Mouse (Mus musculus): ENCODE measurements at regions not wholly inside any gene's neighbourhood (a gene's known extent, or its start where the extent isn't known, plus 50 kb on each side); places are given as distances from the start of the nearest gene placed in this dataset.
A peak's percentile ranks its signal among the peaks of the same experiment; 100 is the strongest.

DNA sequence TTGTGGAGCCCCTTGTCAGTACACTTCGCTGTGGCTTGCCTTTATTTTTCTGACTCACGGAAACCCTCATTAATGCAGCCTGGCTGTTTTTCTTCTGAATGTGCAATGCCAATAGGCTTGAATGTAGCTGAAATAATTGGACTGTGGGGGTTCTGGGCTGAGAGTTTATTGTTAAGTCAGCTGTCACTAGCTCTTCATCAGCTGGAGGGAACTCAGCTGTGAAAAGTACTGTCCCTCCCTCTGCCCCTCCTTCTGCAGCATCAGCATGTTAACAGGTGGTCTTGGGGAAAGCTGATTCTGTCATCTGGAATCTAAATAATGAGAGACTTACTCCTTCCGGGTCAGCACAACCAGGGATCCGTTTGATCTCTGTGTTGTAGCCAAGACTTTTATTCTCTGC is 437.6 kb downstream of the Nbas start:
- Histone ChIP-seq H3K9me3 (no peaks in the 10 kb centered on the region), H3K27ac (no peak overlapping the region), H3K36me3 (no peaks in the 10 kb centered on the region), H3K27me3 (ENCODE audit: insufficient read depth, poor library complexity, severe bottlenecking) (no peaks in the 10 kb centered on the region), H3K4me1 (no peaks in the 10 kb centered on the region), H3K4me3 (no peak overlapping the region)
- 78% methylated on average over 4 of the region's 4 CpGs for WGBS
- peak; percentile 19 for DNase-seq (ENCODE audit: low spot score)

- H3K36me3 ChIP-seq: no peaks in the 10 kb centered on the region
- no peaks in the 10 kb centered on the region for H3K27me3 ChIP-seq (ENCODE audit: insufficient read depth, poor library complexity, severe bottlenecking)
- 91% methylated on average over 3 of the region's 3 CpGs for WGBS
- no peak for DNase-seq (ENCODE audit: low spot score)
- H3K4me3 ChIP-seq: no peak overlapping the region
- H3K27ac ChIP-seq: no peak overlapping the region
- H3K4me1 ChIP-seq: no peaks in the 10 kb centered on the region
- no peaks in the 10 kb centered on the region for H3K9me3 ChIP-seq
Measured at GRCm38 (mm10) chr12:13703604-13704003, 434.7 kb downstream of the Nbas start.

DNA sequence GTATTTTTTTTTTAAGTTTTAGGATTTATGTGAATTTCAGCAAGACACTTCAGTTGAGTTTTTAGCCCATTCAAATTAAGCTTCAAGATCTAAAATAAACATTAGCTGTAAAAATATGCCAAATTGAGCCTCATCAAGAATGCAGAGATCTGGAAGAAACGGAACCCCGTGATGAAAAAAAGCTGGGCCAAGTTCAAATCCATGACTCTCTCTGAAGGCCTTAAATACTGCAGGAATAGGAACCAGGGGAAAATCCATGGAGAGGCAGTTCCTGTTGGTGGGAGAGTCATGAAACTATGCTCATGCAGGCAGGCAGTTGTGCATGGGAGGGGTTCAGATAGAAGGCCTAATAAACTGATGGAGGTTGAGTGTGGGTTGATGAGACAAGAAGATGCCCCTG is 430.9 kb downstream of the Nbas start:
- DNase-seq (ENCODE audit: low spot score): no peak
- no peaks in the 10 kb centered on the region for H3K9me3 ChIP-seq
- H3K27ac ChIP-seq: no peak overlapping the region
- H3K27me3 ChIP-seq (ENCODE audit: insufficient read depth, poor library complexity, severe bottlenecking): no peaks in the 10 kb centered on the region
- no peaks in the 10 kb centered on the region for H3K4me1 ChIP-seq
- no peak overlapping the region for H3K4me3 ChIP-seq
- WGBS: 91% methylated on average over 2 of the region's 2 CpGs
- H3K36me3 ChIP-seq: no peaks in the 10 kb centered on the region

- H3K27ac ChIP-seq: no peak overlapping the region
Measured at GRCm38 (mm10) chr12:13698834-13699233, 429.9 kb downstream of the Nbas start.

DNA sequence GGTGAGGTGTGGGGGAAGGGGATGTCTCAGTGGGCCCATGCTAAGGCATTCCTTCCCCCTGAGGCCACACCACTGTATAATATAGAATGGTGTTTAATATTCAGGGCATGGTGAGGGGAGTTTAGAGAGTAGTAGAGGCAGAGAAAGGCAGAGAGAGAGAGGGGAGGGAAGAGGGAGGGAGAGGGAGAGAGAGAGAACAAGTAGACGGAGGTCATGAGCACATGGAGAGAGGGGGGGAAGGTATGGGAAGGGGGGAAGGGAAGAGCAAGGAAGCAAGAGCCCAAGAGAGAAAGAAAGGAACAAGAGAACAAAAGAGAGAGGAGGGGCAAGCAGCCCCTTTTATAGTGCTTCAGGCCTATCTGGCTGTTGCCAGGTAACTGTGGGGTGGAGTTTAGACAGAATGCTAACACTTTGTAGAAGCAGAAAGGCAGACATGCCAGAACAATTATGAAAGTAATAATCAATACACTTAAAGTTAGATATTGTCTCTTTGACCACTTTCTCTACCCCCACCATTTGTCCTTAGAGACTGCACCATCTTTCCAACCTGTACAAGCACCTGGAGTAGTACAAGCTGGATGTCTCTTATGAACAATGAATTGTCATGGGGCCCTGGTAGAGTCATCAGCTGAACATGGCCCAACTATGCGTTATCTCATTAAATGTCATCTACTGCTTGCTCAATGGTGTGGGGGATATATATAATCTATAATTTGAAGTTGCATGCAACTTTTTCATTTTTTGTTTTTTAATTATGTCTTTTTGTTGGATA is 422.6 kb downstream of the Nbas start:
- 73% methylated on average over 2 of the region's 2 CpGs for WGBS
- Histone ChIP-seq H3K27ac (no peak overlapping the region), H3K4me3 (no peak overlapping the region), H3K4me1 (peaks cover 10% of the 10 kb centered on the region; the same call in 1 of the 2 replicates), H3K9me3 (no peaks in the 10 kb centered on the region), H3K36me3 (no peaks in the 10 kb centered on the region), H3K27me3 (ENCODE audit: insufficient read depth, poor library complexity, severe bottlenecking) (no peaks in the 10 kb centered on the region)
- no peak for DNase-seq (ENCODE audit: low spot score)

More at GRCm38 (mm10) chr12:13698834-13699233, 429.9 kb downstream of the Nbas start:
- H3K4me3 ChIP-seq: no peak overlapping the region
- WGBS: 41% methylated on average over 4 of the region's 4 CpGs
- no peak for DNase-seq (ENCODE audit: low spot score)
- no peaks in the 10 kb centered on the region for H3K36me3 ChIP-seq
- H3K27me3 ChIP-seq (ENCODE audit: insufficient read depth, poor library complexity, severe bottlenecking): no peaks in the 10 kb centered on the region
- no peaks in the 10 kb centered on the region for H3K4me1 ChIP-seq
- no peaks in the 10 kb centered on the region for H3K9me3 ChIP-seq

DNA sequence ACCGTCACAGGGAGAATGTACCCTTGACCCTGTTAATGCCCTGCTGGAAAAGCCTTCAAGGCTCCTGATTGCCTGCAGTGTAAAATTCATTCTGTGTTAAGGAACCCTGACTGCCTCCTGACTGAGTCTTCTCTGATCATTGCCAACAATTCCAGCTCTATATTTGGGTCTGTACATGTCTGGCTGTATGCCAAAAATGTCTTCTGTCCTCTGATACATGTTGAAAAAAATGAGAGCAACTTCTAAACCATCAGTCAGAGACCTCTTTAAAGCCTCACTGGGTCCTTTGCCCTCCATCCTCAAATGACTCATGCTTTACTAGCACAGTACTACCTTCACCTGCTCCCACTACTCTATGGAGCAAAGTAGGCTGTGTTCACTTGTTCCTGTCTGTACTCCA is 408.3 kb downstream of the Nbas start:
- Histone ChIP-seq H3K36me3 (no peaks in the 10 kb centered on the region), H3K9me3 (no peaks in the 10 kb centered on the region), H3K27me3 (ENCODE audit: insufficient read depth, poor library complexity, severe bottlenecking) (no peaks in the 10 kb centered on the region), H3K4me3 (no peak overlapping the region), H3K4me1 (no peaks in the 10 kb centered on the region), H3K27ac (no peak overlapping the region)
- no peak for DNase-seq (ENCODE audit: low spot score)
- 83% methylated on average over 1 of the region's 1 CpGs for WGBS

DNA sequence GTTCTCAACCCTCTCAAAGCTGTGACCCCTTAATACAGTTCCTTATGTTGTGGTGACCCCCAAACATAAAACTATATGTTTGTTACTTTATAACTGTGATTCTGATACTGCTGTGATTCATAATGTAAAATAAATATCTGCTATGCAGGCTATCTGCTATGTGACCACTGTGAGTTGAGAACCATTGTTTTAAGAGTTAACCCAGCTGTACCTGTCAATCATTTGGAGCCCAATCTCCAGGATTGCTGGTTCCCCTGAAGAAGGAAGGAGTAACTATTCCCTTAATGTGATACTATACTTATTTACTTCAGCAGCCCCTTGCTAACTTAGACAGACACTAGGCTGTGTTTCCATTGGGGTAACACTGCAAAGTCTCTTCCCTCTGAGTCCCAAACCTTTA is 400.5 kb downstream of the Nbas start:
- Histone ChIP-seq H3K36me3 (no peaks in the 10 kb centered on the region), H3K9me3 (no peaks in the 10 kb centered on the region), H3K27ac (no peak overlapping the region), H3K4me3 (no peak overlapping the region), H3K4me1 (no peaks in the 10 kb centered on the region), H3K27me3 (ENCODE audit: insufficient read depth, poor library complexity, severe bottlenecking) (no peaks in the 10 kb centered on the region)
- no peak for DNase-seq (ENCODE audit: low spot score)

DNA sequence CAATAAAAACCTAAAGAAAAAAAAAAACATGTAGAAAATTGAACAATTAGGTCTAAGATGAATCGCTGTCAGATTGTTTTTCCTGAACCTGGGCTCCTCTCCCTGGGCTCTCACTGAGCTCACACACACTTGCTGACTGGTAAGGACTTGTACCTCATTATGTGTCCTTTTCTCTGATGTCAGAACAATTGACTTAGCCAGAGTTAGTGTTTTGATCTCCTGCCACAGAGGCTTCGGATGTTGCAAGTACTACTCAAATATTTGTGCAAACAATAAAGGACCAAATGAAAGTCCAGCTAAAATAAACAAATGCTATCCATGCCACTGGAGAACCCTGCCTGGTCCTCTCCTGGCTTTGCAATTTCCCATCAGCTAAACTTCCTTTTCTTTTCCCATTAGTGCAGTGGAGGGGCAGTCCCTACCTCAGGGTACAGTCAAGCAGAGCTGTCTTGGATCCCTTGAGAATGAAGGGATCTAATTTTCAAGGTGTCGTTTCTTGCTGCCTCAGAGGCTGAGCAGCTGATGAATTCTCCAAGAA is 399.6 kb downstream of the Nbas start:
- Histone ChIP-seq H3K4me1 (no peaks in the 10 kb centered on the region), H3K9me3 (no peaks in the 10 kb centered on the region), H3K36me3 (no peaks in the 10 kb centered on the region), H3K27ac (no peak overlapping the region), H3K27me3 (ENCODE audit: insufficient read depth, poor library complexity, severe bottlenecking) (no peaks in the 10 kb centered on the region), H3K4me3 (no peak overlapping the region)
- 73% methylated on average over 3 of the region's 3 CpGs for WGBS
- DNase-seq (ENCODE audit: low spot score): no peak

- no peaks in the 10 kb centered on the region for H3K4me1 ChIP-seq
- no peak overlapping the region for H3K27ac ChIP-seq
- H3K27me3 ChIP-seq (ENCODE audit: insufficient read depth, poor library complexity, severe bottlenecking): no peaks in the 10 kb centered on the region
- no peaks in the 10 kb centered on the region for H3K36me3 ChIP-seq
- no peak for DNase-seq (ENCODE audit: low spot score)
- no peak overlapping the region for H3K4me3 ChIP-seq
- no peaks in the 10 kb centered on the region for H3K9me3 ChIP-seq
- 65% methylated on average over 1 of the region's 1 CpGs for WGBS
Measured at GRCm38 (mm10) chr12:13639336-13639735, 370.4 kb downstream of the Nbas start.

All from heart, embryonic 10.5 days (tissue).